Mouse (Mus musculus) heart, adult 8-10 months (tissue): ENCODE data around the gene Zfp704. TPM values are rescaled to one million over a fixed set of nuclear protein-coding genes. Genes with fewer than 3 reads are reported as not detected.

Source experiments
- DNase-seq: peaks from one replicate; pipeline ENCODE4 v3.0.0; 2022; ENCODE audit warnings: low spot score
- total RNA-seq, 4 experiments: library from RNA; stranded (reverse); gene quantifications; 2 replicates each; pipeline ENCODE4 v1.2.4; 2022

The Zfp704 gene
- total RNA-seq, 4 experiments from 2014 or later: 15.6 to 18.2 (median 16.6) TPM

- DNase-seq: no peak
Observed at GRCm38 (mm10) chr3:9427826-9428225, 182.1 kb downstream of the Zfp704 start.

DNA sequence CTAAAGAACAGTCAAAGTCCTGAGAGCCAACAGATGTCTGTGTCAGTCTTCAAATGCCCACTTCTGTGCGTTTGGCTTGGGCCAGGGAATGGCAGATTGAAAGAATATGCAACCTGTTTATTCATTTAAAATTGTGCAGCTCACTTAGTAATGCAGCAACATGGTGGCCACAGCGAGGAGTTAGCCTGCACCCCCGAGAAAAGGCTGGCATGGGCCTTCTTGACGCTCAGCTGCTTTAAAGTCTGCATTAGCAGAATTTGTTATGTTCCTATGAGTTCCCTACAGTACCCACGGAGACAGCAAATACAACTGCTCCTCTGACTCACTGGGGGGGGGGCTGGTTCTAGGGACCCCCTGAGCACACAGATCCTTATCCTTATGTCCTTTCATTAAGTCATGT is 184.2 kb downstream of the Zfp704 start:
- no peak for DNase-seq

GRCm38 (mm10) chr3:9424637-9425036 is 185.2 kb downstream of the Zfp704 start:
- DNase-seq: no peak

- DNase-seq: no peak
Observed at GRCm38 (mm10) chr3:9423669-9424068, 186.2 kb downstream of the Zfp704 start.

DNA sequence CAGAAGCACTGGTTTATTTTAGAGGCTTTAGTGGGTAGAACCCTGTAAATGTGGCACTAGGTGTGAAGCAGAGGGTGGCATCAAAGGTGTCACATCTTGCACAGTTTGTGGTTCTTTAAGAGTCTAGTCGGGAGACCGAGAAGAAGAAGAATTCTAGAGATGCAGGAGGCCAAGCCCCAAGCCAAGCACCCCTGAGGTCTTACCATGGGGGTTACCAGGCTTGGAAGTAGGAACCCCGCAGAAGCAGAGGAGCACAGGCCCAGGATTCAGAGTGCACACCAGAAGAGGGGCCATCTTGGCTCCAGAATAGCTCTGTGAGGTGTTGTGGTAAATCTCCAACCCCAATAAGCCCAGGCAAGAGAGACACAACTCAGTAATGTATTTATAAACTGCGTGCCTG is 201.0 kb downstream of the Zfp704 start:
- no peak for DNase-seq

DNA sequence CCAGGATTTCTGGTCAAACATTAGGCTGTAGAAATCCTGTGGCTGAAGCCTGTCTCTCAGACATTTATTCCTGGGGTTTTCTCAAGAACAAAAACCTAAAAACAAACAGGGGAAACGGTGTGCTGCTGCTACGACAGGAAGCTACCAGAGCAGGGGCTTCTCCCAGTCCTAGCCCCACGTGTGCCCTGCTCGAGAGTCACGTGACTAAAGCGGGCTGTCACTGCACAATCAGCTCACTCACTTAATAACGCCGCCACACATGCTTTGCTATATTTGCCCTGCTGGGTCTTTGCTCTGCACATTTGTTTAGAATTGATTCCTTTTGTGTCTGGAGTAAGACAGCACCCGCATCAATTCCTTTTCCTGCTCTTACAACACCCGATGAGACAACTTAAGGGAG is 202.1 kb downstream of the Zfp704 start:
- no peak for DNase-seq

DNA sequence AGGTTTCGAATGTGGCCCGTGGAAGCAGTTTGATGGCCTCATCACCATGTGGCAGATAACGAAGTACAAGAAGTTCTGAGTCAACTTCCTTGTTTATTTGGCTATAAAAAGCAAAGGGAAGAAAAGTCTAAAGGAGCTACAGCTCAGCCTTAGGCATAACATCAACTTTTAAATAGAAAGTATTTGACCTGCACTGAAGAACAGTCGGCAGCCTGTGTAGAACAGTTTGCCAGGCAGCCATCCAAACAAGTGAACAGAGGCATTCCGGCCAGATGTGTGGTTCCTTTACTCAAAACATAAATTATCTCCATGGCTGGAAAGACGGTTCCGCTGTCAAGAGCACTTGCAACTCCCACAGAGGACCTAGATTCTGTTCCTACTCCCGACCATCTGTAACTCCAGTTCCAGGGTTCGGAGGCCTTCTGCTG is 202.8 kb downstream of the Zfp704 start:
- DNase-seq: peak; percentile 83

DNA sequence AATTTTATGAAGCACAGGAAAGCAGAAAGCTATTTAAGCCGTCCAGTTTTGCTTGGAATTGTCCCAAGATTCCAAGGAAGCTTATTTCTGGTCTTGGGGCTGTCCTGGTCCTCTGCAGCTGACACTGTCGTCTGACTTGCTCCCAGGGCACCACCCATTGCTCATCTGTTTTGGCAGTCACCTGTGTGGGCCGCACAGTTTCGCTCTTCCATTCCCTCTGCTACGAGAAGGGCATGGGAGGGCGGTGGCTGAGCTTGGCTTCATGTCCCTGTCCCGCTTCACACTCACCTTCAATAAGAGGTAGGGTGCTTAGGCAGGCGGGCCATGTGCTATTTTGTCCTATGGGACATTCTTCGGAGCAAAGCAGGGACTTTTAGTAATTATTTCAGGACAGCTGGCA is 204.5 kb downstream of the Zfp704 start:
- peak; percentile 47 for DNase-seq

DNA sequence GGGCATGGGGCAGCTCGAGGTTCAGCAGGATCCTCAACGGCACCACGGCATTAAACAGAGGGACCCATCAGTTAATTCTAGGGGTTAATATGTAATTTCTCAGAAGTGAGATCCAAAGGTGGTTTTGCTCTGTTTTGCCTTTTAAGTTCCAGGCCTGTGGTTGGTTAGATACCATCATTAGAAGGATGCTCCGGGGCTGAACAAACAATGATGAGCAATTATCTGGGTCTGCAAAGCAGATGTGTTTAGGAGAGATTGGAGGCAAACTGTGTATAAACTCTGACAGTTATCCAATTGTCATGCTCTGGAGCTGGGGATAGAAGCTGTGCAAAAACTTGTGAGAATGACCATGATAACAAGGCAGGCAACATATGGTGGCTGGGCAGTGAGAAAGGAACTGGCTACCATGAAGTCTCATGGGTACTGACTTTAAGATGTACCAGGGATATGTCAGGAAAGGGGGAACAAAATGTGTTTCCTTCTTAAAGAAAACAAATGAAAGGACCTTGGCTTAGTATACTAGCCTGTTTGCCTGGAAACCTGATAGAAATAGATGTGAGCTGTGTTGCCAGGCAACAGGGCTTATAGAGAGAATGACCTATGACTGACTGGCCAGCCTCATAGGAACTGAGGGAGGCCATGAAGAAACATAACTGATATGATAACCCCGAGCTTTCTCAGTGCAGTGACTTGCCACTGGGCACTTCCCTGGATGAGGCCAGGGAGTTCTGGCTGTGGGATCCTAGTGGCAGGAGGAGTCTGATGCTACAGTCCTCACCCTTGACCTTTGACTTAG is 206.4 kb downstream of the Zfp704 start:
- DNase-seq: no peak

DNA sequence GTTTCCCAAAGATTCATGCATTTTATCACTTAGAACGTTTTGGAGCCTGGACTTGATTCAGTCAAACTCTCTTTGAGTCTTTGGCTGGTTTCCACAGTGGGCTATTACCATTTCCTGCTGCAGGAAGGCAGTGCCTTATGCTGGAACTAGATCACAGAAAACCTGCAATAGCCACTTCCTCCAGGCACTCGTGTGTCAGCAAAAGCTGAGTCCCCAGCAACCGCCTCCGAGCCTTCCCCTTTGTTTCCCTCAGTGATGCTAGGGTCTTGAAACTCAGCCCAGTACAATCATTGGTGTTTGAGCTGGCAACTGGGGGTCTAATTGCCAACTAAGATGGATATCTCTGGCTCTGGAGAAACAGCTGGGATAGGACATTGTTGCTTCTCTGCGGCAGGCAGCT is 207.0 kb downstream of the Zfp704 start:
- peak; percentile 41 for DNase-seq

GRCm38 (mm10) chr3:9402345-9402744 is 207.5 kb downstream of the Zfp704 start:
- DNase-seq: no peak

DNA sequence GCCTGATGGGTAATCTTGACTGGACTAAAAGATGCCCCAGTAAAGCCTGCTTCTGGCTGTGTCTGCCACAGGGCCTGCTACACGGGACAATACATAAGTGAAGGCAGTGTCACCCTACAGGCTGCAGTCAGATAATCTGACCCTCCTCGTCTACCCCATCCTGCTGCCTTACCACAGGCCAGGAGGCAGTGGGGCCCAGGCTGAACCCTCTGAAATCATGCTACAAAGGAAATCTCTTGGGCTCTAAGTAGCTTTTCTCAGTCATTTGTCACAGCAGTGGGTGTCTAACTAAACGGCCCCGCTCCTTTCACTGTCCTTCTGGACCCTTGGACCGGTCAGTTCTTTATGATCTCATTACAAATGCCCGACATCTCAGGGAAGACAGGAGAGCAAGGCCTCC is 208.2 kb downstream of the Zfp704 start:
- no peak for DNase-seq

GRCm38 (mm10) chr3:9400886-9401221 is 209.0 kb downstream of the Zfp704 start:
- DNase-seq: no peak

DNA sequence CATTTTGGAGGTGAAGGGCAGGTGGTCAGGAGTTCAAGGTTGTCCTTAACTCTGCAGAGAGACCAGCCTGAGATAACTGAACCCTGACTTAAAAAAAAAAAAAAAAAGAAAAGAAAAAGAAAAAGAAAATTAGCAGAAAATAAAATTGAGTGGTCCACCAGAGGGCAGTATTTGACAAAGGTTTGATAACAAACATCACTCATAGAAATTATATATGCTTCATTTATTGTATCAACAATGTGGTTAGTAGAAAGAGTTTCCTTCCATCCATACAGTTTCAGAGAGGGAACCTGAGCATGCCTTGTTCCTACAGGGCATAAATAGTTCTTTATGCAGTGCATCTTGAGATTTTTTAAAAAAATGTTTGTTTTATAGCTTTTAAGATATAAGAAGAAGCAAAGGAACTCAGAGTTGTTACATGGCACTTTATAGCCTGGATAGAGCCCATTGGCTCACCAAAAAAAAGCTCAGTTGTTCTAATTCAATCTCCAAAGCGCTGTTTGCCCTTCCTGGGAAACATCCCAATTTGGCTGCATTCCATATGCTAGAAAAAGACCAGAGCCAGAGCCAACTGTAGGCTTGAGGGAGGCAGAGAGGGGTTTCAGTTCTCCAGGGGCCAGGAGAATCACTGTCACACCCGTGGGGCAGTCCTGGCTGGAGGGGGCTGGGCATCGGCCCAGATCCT is 209.5 kb downstream of the Zfp704 start:
- DNase-seq: peak; percentile 65

- no peak for DNase-seq
Observed at GRCm38 (mm10) chr3:9398271-9398670, 211.6 kb downstream of the Zfp704 start.
